8 mouse cellular contexts compared by ENCODE assay signal in the genomic region with DNA sequence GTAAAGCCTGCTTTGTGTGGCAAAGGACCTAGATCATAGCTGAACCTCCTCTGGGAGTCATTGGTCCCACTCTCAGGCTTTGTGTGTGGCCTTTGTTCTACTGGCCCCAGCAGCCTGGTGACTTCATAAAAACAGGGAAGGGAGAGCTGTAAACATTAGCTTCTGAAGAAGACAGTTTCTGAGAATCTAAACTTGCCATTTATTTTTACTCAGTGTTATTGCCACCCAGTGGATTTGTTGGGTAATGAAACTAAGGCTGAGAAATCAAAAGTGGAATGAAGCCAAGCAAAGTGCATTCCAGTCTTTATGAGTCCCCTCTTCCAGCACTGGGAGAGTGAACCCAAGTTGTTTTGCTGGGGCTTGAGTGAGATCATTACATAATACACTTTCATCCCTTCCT. TPM values are rescaled to one million over a fixed set of nuclear protein-coding genes. Genes with fewer than 3 reads are reported as not detected.
DNase-seq lines count a peak whose midpoint lies in the region; ATAC-seq and TF ChIP-seq lines count a peak whose summit lies in the region.

No protein-coding gene starts in this region.

- H3K27ac ChIP-seq in intestine, embryonic 15.5 days: no peak overlapping the region
- H3K27ac ChIP-seq in lung, postnatal 0 days (ENCODE audit: low read length): peak overlapping the region; percentile 51; the same call in 1 of the 2 replicates

- H3K36me3 ChIP-seq in intestine, embryonic 15.5 days: no peaks in the 10 kb centered on the region
- H3K36me3 ChIP-seq in lung, postnatal 0 days (ENCODE audit: insufficient read depth, low read length): no peaks in the 10 kb centered on the region

- TF ChIP-seq CTCF in lung, postnatal 0 days (IDR thresholded peaks at IDR 0.05): peak; percentile 78

- peak; percentile 85 for ATAC-seq in intestine, embryonic 15.5 days
- ATAC-seq in lung, postnatal 0 days: peak; percentile 88

- no peak overlapping the region for H3K4me2 ChIP-seq in intestine, embryonic 15.5 days (replicated peaks)
- H3K4me2 ChIP-seq in lung, postnatal 0 days (replicated peaks; ENCODE audit: low read depth, low read length): no peak overlapping the region

- peak; percentile 56; the same call in 1 of the 2 replicates for TF ChIP-seq EP300 in lung, postnatal 0 days (IDR thresholded peaks at IDR 0.05)

- H3K4me1 ChIP-seq in intestine, embryonic 15.5 days (replicated peaks): 0 out of 2 replicates have a peak, but pooled peaks cover 3% of the 10 kb centered on the region
- H3K4me1 ChIP-seq in lung, postnatal 0 days (ENCODE audit: insufficient read depth, low read depth, low read length): no peaks in the 10 kb centered on the region

- H3K9ac ChIP-seq in intestine, embryonic 15.5 days: no peak overlapping the region
- no peak overlapping the region for H3K9ac ChIP-seq in lung, postnatal 0 days (replicated peaks; ENCODE audit: low read depth)

- DNase-seq in adrenal gland, postnatal 14 days: peak; percentile 30
- DNase-seq in adrenal gland, adult 8-10 months: no peak
- peak; percentile 31 for DNase-seq in right cerebral cortex, adult 18-20 months
- no peak for DNase-seq in right cerebral cortex, postnatal 14 days
- DNase-seq in embryo, embryonic 9.5 days (ENCODE audit: extremely low spot score): peak; percentile 8
- peak; percentile 93 for DNase-seq in lung, postnatal 0 days (ENCODE audit: low spot score)
- DNase-seq in telencephalon, adult 2 months (ENCODE audit: low read depth, low spot score): peak; percentile 32

- H3K27me3 ChIP-seq in intestine, embryonic 15.5 days (replicated peaks): no peaks in the 10 kb centered on the region
- H3K27me3 ChIP-seq in lung, postnatal 0 days (replicated peaks; ENCODE audit: insufficient read depth, low read length): no peaks in the 10 kb centered on the region

- no peaks in the 10 kb centered on the region for H3K9me3 ChIP-seq in intestine, embryonic 15.5 days
- H3K9me3 ChIP-seq in lung, postnatal 0 days (ENCODE audit: low read length): no peaks in the 10 kb centered on the region

- H3K4me3 ChIP-seq in intestine, embryonic 15.5 days (replicated peaks): no peak overlapping the region
- no peak overlapping the region for H3K4me3 ChIP-seq in lung, postnatal 0 days (ENCODE audit: low read depth, low read length)

RNA-seq across cellular contexts. Expression of gene Ybx3, which starts 30.5 kb away (rescaled TPM):
- total RNA-seq in adrenal gland, postnatal 14 days (2021): 249 and 280 TPM in 2 replicates
- total RNA-seq in adrenal gland, adult 8-10 months (2022): 100 to 1,000 TPM in 3 of 4 experiments, 10 to 100 TPM in 1; 88.8 to 159 (median 120) TPM
- 52.7 and 57.6 TPM in 2 replicates for polyA plus RNA-seq in intestine, embryonic 15.5 days (2015; fragmentation: Nextera tagmentation; extraction: Ambion mirVana)
- 41.1 and 44.1 TPM in 2 replicates for polyA plus RNA-seq in lung, postnatal 0 days (2015; fragmentation: Nextera tagmentation; extraction: Ambion mirVana)

Comparison
In these comparisons a context has a peak if more than half of its experiments do, and no peak if none do; other contexts are left out.
1. DNase-seq: peak in adrenal gland, postnatal 14 days (single experiment), right cerebral cortex, adult 18-20 months (single experiment), embryo, embryonic 9.5 days (single experiment), lung, postnatal 0 days (single experiment) and telencephalon, adult 2 months (single experiment); none in adrenal gland, adult 8-10 months (single experiment) and right cerebral cortex, postnatal 14 days (single experiment).